Mouse (Mus musculus) ES-Bruce4 (cell line): Measurements from ENCODE around the gene Rab26. TPM values are rescaled to one million over a fixed set of nuclear protein-coding genes. Genes with fewer than 3 reads are reported as not detected.

Experiments used
- H3K27ac ChIP-seq: 2 replicates; pipeline ENCODE4 v1.5.1; 2012; ENCODE audit warnings: low read length, inconsistent platforms; ENCODE audit not compliant: insufficient read depth
- H3K27me3 ChIP-seq: 2 replicates; pipeline ENCODE4 v1.6.1; 2012; ENCODE audit warnings: mild to moderate bottlenecking, low read length, inconsistent platforms; ENCODE audit not compliant: control insufficient read depth, poor library complexity, insufficient read depth, severe bottlenecking
- H3K36me3 ChIP-seq: 2 replicates; pipeline ENCODE4 v1.6.1; 2012; ENCODE audit warnings: inconsistent platforms, mild to moderate bottlenecking, low read length, moderate library complexity; ENCODE audit not compliant: control insufficient read depth, poor library complexity, insufficient read depth, severe bottlenecking
- H3K4me1 ChIP-seq: one replicate; pipeline ENCODE4 v1.8.1; 2011; ENCODE audit warnings: low read length; ENCODE audit not compliant: control insufficient read depth, insufficient read depth
- H3K4me3 ChIP-seq: 2 replicates; pipeline ENCODE4 v1.5.1; 2011; ENCODE audit warnings: low read depth, mild to moderate bottlenecking, low read length
- H3K9ac ChIP-seq: 2 replicates; pipeline ENCODE4 v1.6.1; 2012; ENCODE audit warnings: low read depth, mild to moderate bottlenecking, inconsistent platforms; ENCODE audit not compliant: poor library complexity, severe bottlenecking
- H3K9me3 ChIP-seq: replicated peaks from 2 replicates; pipeline ENCODE4 v1.6.1; 2012; ENCODE audit warnings: mild to moderate bottlenecking, low read length, inconsistent platforms; ENCODE audit not compliant: control insufficient read depth, poor library complexity, insufficient read depth, severe bottlenecking
- CTCF ChIP-seq: IDR thresholded peaks from one replicate; pipeline ENCODE4 v1.8.1; 2011; ENCODE audit warnings: low read depth, low read length
- EP300 ChIP-seq: IDR thresholded peaks from 2 replicates; pipeline ENCODE4 v1.6.1; 2011; ENCODE audit warnings: low read depth, low read length; ENCODE audit not compliant: insufficient read depth
- POLR2A ChIP-seq: IDR thresholded peaks from one replicate; pipeline ENCODE4 v1.8.1; 2011; ENCODE audit warnings: low read length; ENCODE audit not compliant: insufficient read depth
- polyA plus RNA-seq: library from polyadenylated mRNA; stranded (reverse); fragments of >200 nt; gene quantifications from 2 replicates; pipeline ENCODE4 v1.2.4, GENCODE M21; 2011; ENCODE audit warnings: low read depth; ENCODE audit not compliant: missing spikeins, insufficient read depth, insufficient read length

Rab26 gene
- polyA plus RNA-seq, 1 experiment = 1.5 TPM

DNA sequence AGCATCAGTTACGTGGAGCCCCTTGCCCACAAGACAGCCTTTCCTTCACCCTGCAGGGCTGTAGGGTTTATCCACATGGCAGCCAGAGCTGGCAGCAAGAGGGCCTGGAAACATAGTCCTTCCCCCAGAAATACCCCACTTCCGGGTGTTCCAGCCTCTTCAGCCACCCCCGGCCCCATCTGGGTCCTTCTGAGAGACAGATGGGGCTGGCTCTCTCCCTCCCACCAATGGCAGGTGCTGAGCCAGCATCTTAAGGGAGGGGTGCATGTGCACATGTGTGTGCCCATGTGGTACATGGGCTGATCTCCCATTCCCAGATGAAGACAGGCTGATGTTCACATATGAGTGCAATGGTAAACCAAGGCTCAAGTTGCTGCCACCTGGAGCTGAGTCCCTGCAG is 38.6 kb downstream of the Rab26 start:
- Histone ChIP-seq H3K4me3 (no peak overlapping the region), H3K36me3 (no peaks in the 10 kb centered on the region), H3K9ac (no peak overlapping the region), H3K9me3 (no peaks in the 10 kb centered on the region), H3K4me1 (no peaks in the 10 kb centered on the region), H3K27ac (no peak overlapping the region), H3K27me3 (no peaks in the 10 kb centered on the region)
- no peak for TF ChIP-seq EP300
- TF ChIP-seq CTCF = no peak
- TF ChIP-seq POLR2A = no peak

DNA sequence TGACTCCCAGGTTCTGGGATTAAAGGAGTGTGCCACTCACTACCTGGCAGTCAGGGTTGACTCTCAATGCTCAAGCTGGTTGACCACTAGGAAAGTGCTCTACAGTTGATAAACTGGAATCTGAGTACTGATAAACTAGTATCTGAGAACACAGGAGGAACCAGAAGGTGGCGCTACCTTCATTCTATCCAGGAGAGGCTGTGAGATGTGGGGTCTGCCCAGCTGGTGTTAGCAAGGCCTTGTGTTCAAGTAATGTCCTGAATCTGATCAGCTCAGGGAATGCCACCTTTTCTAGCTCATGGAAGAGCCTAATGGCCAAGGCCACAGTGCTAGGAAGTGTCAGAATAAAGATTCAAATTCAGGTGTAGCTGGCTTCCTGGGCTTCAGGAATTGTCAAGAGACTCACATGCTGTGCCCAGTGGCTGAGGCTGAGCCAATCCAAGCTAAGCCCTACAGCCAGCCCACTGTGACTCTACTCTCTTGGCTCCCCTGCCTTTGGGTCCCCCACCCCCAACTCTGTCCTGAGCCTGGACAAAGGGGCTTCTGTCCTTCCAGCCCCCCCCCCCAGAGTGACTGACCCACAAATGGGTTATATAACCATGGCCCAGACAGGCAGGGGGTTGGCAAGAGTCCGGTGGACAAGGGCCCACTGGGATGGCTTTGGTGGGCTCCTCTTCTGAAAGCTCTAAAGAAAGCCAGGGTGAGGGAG is 39.2 kb downstream of the Rab26 start:
- H3K4me3 ChIP-seq = no peak overlapping the region
- no peaks in the 10 kb centered on the region for H3K27me3 ChIP-seq
- H3K9me3 ChIP-seq = no peaks in the 10 kb centered on the region
- TF ChIP-seq EP300 = no peak
- peak; percentile 57 for TF ChIP-seq CTCF
- no peaks in the 10 kb centered on the region for H3K36me3 ChIP-seq
- H3K27ac ChIP-seq = no peak overlapping the region
- no peaks in the 10 kb centered on the region for H3K4me1 ChIP-seq
- H3K9ac ChIP-seq = no peak overlapping the region

- Histone ChIP-seq H3K9me3 (no peaks in the 10 kb centered on the region), H3K4me3 (no peak overlapping the region), H3K27me3 (no peaks in the 10 kb centered on the region), H3K4me1 (no peaks in the 10 kb centered on the region), H3K9ac (no peak overlapping the region), H3K27ac (no peak overlapping the region), H3K36me3 (no peaks in the 10 kb centered on the region)
- no peak for TF ChIP-seq CTCF
- TF ChIP-seq EP300 = no peak
Measured at GRCm38 (mm10) chr17:24490399-24490798, 43.6 kb downstream of the Rab26 start.

DNA sequence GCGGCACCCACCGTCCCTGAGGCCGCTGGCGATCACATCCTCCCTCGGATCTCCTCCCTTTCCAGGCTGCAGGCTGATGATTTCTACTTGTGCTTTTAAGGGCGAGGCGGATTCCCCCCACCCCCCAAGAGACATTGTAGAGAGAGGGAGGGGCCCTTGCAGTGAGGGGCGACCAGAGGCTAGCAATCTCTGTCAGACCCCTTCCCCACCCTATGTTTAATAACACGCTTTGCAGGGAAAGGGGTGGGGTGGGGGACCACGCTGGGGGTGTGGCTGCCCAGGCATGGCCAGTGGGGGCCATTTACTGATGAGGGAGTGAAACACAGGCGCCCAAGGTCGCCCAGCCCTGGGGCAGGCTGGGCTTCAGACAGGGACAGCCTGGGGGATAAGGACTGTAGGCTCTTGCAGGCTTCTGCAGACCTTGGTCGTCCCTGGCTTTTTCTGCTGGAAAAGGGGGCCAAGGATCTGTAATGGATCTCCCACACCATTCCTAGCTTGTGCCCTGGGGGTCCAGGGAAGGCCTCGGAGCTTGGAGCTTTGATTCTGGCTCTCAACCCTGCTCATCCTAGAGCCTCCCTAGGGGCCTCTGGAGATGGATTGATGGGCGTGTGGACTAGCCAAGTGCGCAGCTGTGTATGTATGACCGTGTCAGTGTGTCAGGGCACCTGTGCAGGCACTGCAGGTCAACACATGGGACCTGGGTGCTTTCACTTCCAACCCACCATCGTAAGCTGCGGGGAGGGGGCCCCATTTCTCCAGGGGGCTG is 44.6 kb downstream of the Rab26 start:
- H3K27me3 ChIP-seq = no peaks in the 10 kb centered on the region
- no peaks in the 10 kb centered on the region for H3K36me3 ChIP-seq
- H3K4me3 ChIP-seq = peak overlapping the region; percentile 63
- H3K4me1 ChIP-seq = no peaks in the 10 kb centered on the region
- H3K9ac ChIP-seq = peak overlapping the region; percentile 80
- no peaks in the 10 kb centered on the region for H3K9me3 ChIP-seq
- no peak for TF ChIP-seq POLR2A
- no peak for TF ChIP-seq CTCF
- H3K27ac ChIP-seq = no peak overlapping the region

DNA sequence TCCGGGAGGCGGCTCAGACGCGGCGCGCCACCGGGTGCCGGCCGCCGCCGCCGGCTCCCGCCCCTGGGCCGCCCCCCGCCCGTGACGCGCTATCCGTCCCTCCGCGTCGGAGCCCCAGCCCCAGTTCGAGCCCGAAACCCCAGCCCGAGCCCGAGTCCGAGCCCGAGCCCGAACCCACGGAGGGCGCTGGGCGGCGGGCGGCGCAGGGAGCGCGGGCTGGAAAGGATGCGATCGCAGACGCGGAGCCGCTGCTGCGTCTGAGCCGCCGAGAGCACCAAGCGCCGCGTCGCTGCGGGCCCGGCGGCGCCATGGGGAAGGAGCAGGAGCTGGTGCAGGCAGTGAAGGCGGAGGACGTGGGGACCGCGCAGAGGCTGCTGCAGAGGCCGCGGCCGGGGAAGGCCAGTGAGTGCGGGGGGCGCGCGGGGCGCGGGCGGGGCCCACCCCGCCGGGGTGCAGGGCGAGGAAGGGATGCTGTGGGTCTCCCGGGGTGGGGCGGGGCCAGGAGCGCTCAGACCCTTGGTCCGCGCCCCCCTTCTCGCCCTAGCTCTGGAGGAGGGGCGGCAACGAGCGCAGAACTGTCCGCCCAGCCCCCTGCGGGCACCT is 45.2 kb downstream of the Rab26 start:
- H3K4me3 ChIP-seq = peak overlapping the region; percentile 63
- TF ChIP-seq EP300 (no peak), CTCF (no peak), POLR2A (no peak)
- H3K27ac ChIP-seq = no peak overlapping the region
- H3K36me3 ChIP-seq = no peaks in the 10 kb centered on the region
- H3K27me3 ChIP-seq = no peaks in the 10 kb centered on the region
- no peaks in the 10 kb centered on the region for H3K4me1 ChIP-seq
- peak overlapping the region; percentile 80 for H3K9ac ChIP-seq
- no peaks in the 10 kb centered on the region for H3K9me3 ChIP-seq

- no peak for TF ChIP-seq EP300
- TF ChIP-seq POLR2A = no peak
- TF ChIP-seq CTCF = no peak
- Histone ChIP-seq H3K9ac (peak within 1 kb of the TSS; percentile 80), H3K27me3 (no peaks in the 10 kb centered on the region), H3K4me1 (no peaks in the 10 kb centered on the region), H3K9me3 (no peaks in the 10 kb centered on the region), H3K4me3 (peak within 1 kb of the TSS; percentile 63), H3K36me3 (no peaks in the 10 kb centered on the region), H3K27ac (no peak within 1 kb of the TSS)
Measured at GRCm38 (mm10) chr17:24488186-24488661, 45.8 kb downstream of the Rab26 start, which contains the start of gene Caskin1. Caskin1 (plus strand) TSS chr17:24488601.
